Mouse (Mus musculus): ENCODE results near the gene Uckl1. TPM values are rescaled to one million over a fixed set of nuclear protein-coding genes. Genes with fewer than 3 reads are reported as not detected.
A peak's percentile ranks its signal among the peaks of the same experiment; 100 is the strongest.

Uckl1 gene
- total RNA-seq, 2 experiments from 2014 or later = 65.4 to 102 TPM

GRCm38 (mm10) chr2:181576613-181577012 is 8.1 kb downstream of the Uckl1 start:
- no peak for ATAC-seq (replicated peaks; ENCODE audit: low FRiP score, low TSS enrichment, poor library complexity, severe bottlenecking)

GRCm38 (mm10) chr2:181574921-181575545 is 9.7 kb downstream of the Uckl1 start:
- ATAC-seq (replicated peaks; ENCODE audit: low FRiP score, low TSS enrichment, poor library complexity, severe bottlenecking) = no peak

GRCm38 (mm10) chr2:181573961-181574360 is 10.7 kb downstream of the Uckl1 start:
- no peak for ATAC-seq (replicated peaks; ENCODE audit: low FRiP score, low TSS enrichment, poor library complexity, severe bottlenecking)

GRCm38 (mm10) chr2:181572921-181573920 is 11.5 kb downstream of the Uckl1 start:
- no peak for ATAC-seq (replicated peaks; ENCODE audit: low FRiP score, low TSS enrichment, poor library complexity, severe bottlenecking)

GRCm38 (mm10) chr2:181571941-181572670 is 12.6 kb downstream of the Uckl1 start:
- no peak for ATAC-seq (replicated peaks; ENCODE audit: low FRiP score, low TSS enrichment, poor library complexity, severe bottlenecking)

GRCm38 (mm10) chr2:181570921-181571595 is 13.6 kb downstream of the Uckl1 start:
- ATAC-seq (replicated peaks; ENCODE audit: low FRiP score, low TSS enrichment, poor library complexity, severe bottlenecking) = no peak

- no peak for ATAC-seq (replicated peaks; ENCODE audit: low FRiP score, low TSS enrichment, poor library complexity, severe bottlenecking)
These were observed 14.3 kb downstream of the Uckl1 start for GRCm38 (mm10) chr2:181570375-181570774.

- no peak for ATAC-seq (replicated peaks; ENCODE audit: low FRiP score, low TSS enrichment, poor library complexity, severe bottlenecking)
These were observed 14.8 kb downstream of the Uckl1 start for GRCm38 (mm10) chr2:181569856-181570255.

- peak; percentile 88 for ATAC-seq (replicated peaks; ENCODE audit: low FRiP score, low TSS enrichment, poor library complexity, severe bottlenecking)
These were observed 16.3 kb downstream of the Uckl1 start for GRCm38 (mm10) chr2:181568272-181569008.

- no peak for ATAC-seq (replicated peaks; ENCODE audit: low FRiP score, low TSS enrichment, poor library complexity, severe bottlenecking)
These were observed 17.4 kb downstream of the Uckl1 start for GRCm38 (mm10) chr2:181567338-181567737.

- no peak for ATAC-seq (replicated peaks; ENCODE audit: low FRiP score, low TSS enrichment, poor library complexity, severe bottlenecking)
These were observed 30.9 kb downstream of the Uckl1 start for GRCm38 (mm10) chr2:181553772-181554171.

GRCm38 (mm10) chr2:181550233-181550632 is 34.5 kb downstream of the Uckl1 start:
- ATAC-seq (replicated peaks; ENCODE audit: low FRiP score, low TSS enrichment, poor library complexity, severe bottlenecking) = no peak

- no peak for ATAC-seq (replicated peaks; ENCODE audit: low FRiP score, low TSS enrichment, poor library complexity, severe bottlenecking)
These were observed 36.0 kb downstream of the Uckl1 start for GRCm38 (mm10) chr2:181548682-181549081.

- ATAC-seq (replicated peaks; ENCODE audit: low FRiP score, low TSS enrichment, poor library complexity, severe bottlenecking) = no peak
These were observed 36.5 kb downstream of the Uckl1 start for GRCm38 (mm10) chr2:181548227-181548626.

GRCm38 (mm10) chr2:181546142-181546541 is 38.5 kb downstream of the Uckl1 start:
- ATAC-seq (replicated peaks; ENCODE audit: low FRiP score, low TSS enrichment, poor library complexity, severe bottlenecking) = peak; percentile 84

GRCm38 (mm10) chr2:181541761-181542380 is 42.8 kb downstream of the Uckl1 start:
- no peak for ATAC-seq (replicated peaks; ENCODE audit: low FRiP score, low TSS enrichment, poor library complexity, severe bottlenecking)

- ATAC-seq (replicated peaks; ENCODE audit: low FRiP score, low TSS enrichment, poor library complexity, severe bottlenecking) = peak; percentile 93
These were observed 47.1 kb downstream of the Uckl1 start for GRCm38 (mm10) chr2:181537444-181538047.

- ATAC-seq (replicated peaks; ENCODE audit: low FRiP score, low TSS enrichment, poor library complexity, severe bottlenecking) = 0 out of 2 replicates have a peak, but pooled peaks have one; percentile 22
These were observed 48.3 kb downstream of the Uckl1 start for GRCm38 (mm10) chr2:181536410-181536809.
